Mouse (Mus musculus) liver, embryonic 11.5 days (tissue): ENCODE data around the gene Gm960. TPM values are rescaled to one million over a fixed set of nuclear protein-coding genes. Genes with fewer than 3 reads are reported as not detected.

Source experiments
- ATAC-seq: fragments of 200-750 bp; cut with Nextera tagmentation; replicated peaks from 2 replicates; pipeline ENCODE4 v1.8.0; 2017; ENCODE audit warnings: moderate number of reproducible peaks, mild to moderate bottlenecking, moderate TSS enrichment, moderate library complexity; ENCODE audit not compliant: low FRiP score
- DNase-seq: peaks from one replicate; pipeline ENCODE4 v3.0.0-alpha.2; 2017; ENCODE audit warnings: low spot score
- H3K27ac ChIP-seq: fragments of 300-500 bp; sonication (generic); 2 replicates; pipeline ENCODE4 v1.5.1; 2014; ENCODE audit warnings: mild to moderate bottlenecking, low read depth, low read length, control low read depth
- H3K27me3 ChIP-seq: fragments of 300-500 bp; sonication (generic); replicated peaks from 2 replicates; pipeline ENCODE4 v1.6.1; 2014; ENCODE audit warnings: low read length, mixed read lengths; ENCODE audit not compliant: control insufficient read depth, insufficient read depth
- H3K36me3 ChIP-seq: fragments of 300-500 bp; sonication (generic); 2 replicates; pipeline ENCODE4 v1.6.1; 2014; ENCODE audit warnings: mild to moderate bottlenecking, low read length, moderate library complexity, mixed read lengths; ENCODE audit not compliant: control insufficient read depth, insufficient read depth
- H3K4me1 ChIP-seq: fragments of 300-500 bp; sonication (generic); replicated peaks from 2 replicates; pipeline ENCODE4 v1.6.1; 2014; ENCODE audit warnings: low read length, mixed read lengths; ENCODE audit not compliant: control insufficient read depth, insufficient read depth
- H3K4me2 ChIP-seq: fragments of 300-500 bp; sonication (generic); 2 replicates; pipeline ENCODE4 v1.6.1; 2014; ENCODE audit warnings: mild to moderate bottlenecking, control low read depth, moderate library complexity
- H3K4me3 ChIP-seq: fragments of 300-500 bp; sonication (generic); 2 replicates; pipeline ENCODE4 v1.5.1; 2014; ENCODE audit warnings: low read depth, low read length, control low read depth
- H3K9ac ChIP-seq: fragments of 300-500 bp; sonication (generic); 2 replicates; pipeline ENCODE4 v1.6.1; 2014; ENCODE audit warnings: low read depth, low read length, control low read depth
- H3K9me3 ChIP-seq: fragments of 300-500 bp; sonication (generic); 2 replicates; pipeline ENCODE4 v1.6.1; 2016; ENCODE audit warnings: low read length, inconsistent platforms, mixed read lengths; ENCODE audit not compliant: control insufficient read depth
- WGBS: fragments of 180-500 bp; shearing (Covaris S2); extraction: QIAGEN DNeasy Blood & Tissue Kit; methylation state at CpG from one replicate; pipeline ENCODE4 v1.1.7; 2014; 5-methylcytosine and 5-hydroxymethylcytosine counted together
- polyA plus RNA-seq: library from polyadenylated mRNA; unstranded; fragments of >200 nt; fragmentation: Nextera tagmentation; extraction: Ambion mirVana; gene quantifications from 2 replicates; pipeline ENCODE4 v1.2.1, GENCODE M21; 2014

Gene Gm960
- polyA plus RNA-seq, 1 experiment from 2014 or later = 2.0 TPM

DNA sequence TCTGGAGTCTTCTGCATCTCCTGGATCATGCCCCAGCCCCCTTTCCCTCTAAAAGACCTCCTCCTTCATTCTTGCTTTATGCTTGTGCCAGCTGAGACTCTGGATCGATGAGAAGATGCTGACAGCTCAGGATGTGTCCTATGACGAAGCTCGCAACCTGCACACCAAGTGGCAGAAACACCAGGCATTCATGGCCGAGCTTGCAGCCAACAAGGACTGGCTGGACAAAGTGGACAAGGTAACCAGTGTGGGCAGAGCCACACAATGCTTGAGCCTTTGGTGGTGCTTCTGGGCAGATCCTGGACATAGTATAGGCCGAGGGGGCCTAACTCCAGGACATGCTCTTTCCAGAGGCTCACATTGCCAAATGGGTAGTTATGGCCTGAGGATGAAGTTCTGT, 41.3 kb upstream of the Gm960 start:
- no peak for DNase-seq
- no peak overlapping the region for H3K4me3 ChIP-seq
- no peak overlapping the region for H3K9ac ChIP-seq
- no peaks in the 10 kb centered on the region for H3K9me3 ChIP-seq
- no peak overlapping the region for H3K27ac ChIP-seq
- H3K4me1 ChIP-seq = no peaks in the 10 kb centered on the region
- no peak for ATAC-seq
- no peak overlapping the region for H3K4me2 ChIP-seq
- no peaks in the 10 kb centered on the region for H3K27me3 ChIP-seq
- H3K36me3 ChIP-seq = no peaks in the 10 kb centered on the region
- 88% methylated on average over 5 of the region's 5 CpGs for WGBS

DNA sequence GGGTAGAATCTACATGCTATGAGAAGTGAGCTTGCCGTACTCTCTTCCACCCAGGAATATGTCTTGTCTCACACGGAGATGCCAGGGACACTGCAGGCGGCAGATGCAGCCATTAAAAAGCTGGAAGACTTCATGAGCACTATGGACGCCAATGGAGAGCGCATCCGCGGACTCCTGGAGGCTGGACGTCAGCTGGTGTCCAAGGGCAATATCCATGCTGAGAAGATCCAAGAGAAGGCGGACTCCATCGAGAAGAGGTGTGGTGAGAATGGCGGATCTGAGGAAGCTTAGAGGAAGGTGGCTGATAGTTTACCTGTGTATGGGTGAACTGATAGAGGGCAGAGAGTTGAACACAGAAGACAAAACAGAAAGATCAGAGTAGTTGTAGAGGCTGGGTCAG, 40.6 kb upstream of the Gm960 start:
- DNase-seq (no peak), ATAC-seq (no peak)
- Histone ChIP-seq H3K9me3 (no peaks in the 10 kb centered on the region), H3K9ac (no peak overlapping the region), H3K36me3 (no peaks in the 10 kb centered on the region), H3K4me3 (no peak overlapping the region), H3K27me3 (no peaks in the 10 kb centered on the region), H3K4me2 (no peak overlapping the region), H3K27ac (no peak overlapping the region), H3K4me1 (no peaks in the 10 kb centered on the region)
- WGBS = 92% methylated on average over 11 of the region's 11 CpGs

DNA sequence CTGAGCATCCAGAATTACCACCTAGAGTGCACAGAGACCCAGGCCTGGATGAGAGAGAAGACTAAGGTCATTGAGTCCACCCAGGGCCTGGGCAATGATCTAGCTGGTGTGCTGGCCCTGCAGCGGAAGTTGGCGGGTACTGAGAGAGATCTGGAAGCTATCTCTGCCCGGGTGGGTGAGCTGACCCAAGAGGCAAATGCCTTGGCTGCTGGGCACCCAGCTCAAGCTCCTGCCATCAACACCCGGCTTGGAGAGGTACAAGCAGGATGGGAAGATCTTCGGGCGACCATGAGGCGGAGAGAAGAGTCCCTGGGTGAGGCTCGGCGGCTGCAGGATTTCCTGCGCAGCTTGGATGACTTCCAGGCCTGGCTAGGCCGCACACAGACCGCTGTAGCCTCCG, 39.4 kb upstream of the Gm960 start:
- Histone ChIP-seq H3K36me3 (no peaks in the 10 kb centered on the region), H3K4me1 (no peaks in the 10 kb centered on the region), H3K27me3 (no peaks in the 10 kb centered on the region), H3K9me3 (no peaks in the 10 kb centered on the region), H3K9ac (no peak overlapping the region), H3K4me2 (no peak overlapping the region), H3K27ac (no peak overlapping the region), H3K4me3 (no peak overlapping the region)
- 86% methylated on average over 13 of the region's 13 CpGs for WGBS
- ATAC-seq (no peak), DNase-seq (no peak)

DNA sequence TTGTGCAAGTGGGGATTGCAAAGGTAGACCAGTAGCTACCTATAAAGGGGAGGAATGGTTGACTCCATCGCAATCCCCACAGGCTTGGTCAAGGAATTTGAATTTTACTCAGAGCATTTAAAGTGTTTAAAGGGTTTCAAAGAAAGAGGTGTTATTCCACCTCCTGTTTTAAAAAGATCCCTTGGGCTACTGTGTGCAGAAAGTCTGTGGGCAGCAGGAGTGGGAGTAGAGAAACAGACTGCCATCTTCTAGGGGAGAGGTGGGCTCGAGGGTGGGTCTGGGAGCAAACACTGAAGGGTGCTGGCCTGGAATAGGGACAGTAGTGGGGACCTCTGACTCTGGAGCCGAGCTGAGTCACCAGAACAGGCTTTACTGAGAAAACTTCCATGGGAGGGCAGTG, 34.6 kb upstream of the Gm960 start:
- no peak for ATAC-seq
- Histone ChIP-seq H3K9me3 (no peaks in the 10 kb centered on the region), H3K27ac (no peak overlapping the region), H3K36me3 (no peaks in the 10 kb centered on the region), H3K9ac (no peak overlapping the region), H3K4me2 (no peak overlapping the region), H3K4me1 (no peaks in the 10 kb centered on the region), H3K4me3 (no peak overlapping the region), H3K27me3 (no peaks in the 10 kb centered on the region)
- no peak for DNase-seq
- WGBS = 72% methylated on average over 3 of the region's 3 CpGs

DNA sequence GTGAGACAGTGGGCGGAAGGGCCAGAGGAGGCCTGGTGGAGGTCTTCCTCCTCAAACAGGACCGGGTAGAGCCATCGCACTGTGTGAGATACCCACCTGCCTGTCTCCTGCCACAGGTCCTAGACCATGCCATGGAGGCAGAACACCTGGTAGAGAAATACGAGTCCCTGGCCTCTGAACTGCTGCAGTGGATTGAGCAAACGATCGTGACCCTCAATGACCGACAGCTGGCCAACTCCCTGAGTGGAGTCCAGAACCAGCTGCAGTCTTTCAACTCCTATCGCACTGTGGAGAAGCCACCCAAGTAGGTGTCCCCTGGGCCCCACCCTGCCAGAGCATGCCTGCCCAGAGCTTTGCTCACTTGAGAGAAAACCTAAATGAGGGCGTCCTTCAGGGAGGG, 30.7 kb upstream of the Gm960 start:
- no peak overlapping the region for H3K4me2 ChIP-seq
- H3K27ac ChIP-seq = no peak overlapping the region
- 81% methylated on average over 9 of the region's 9 CpGs for WGBS
- H3K4me3 ChIP-seq = no peak overlapping the region
- no peaks in the 10 kb centered on the region for H3K36me3 ChIP-seq
- ATAC-seq (no peak), DNase-seq (no peak)
- H3K9ac ChIP-seq = no peak overlapping the region
- no peaks in the 10 kb centered on the region for H3K4me1 ChIP-seq
- no peaks in the 10 kb centered on the region for H3K27me3 ChIP-seq
- no peaks in the 10 kb centered on the region for H3K9me3 ChIP-seq

DNA sequence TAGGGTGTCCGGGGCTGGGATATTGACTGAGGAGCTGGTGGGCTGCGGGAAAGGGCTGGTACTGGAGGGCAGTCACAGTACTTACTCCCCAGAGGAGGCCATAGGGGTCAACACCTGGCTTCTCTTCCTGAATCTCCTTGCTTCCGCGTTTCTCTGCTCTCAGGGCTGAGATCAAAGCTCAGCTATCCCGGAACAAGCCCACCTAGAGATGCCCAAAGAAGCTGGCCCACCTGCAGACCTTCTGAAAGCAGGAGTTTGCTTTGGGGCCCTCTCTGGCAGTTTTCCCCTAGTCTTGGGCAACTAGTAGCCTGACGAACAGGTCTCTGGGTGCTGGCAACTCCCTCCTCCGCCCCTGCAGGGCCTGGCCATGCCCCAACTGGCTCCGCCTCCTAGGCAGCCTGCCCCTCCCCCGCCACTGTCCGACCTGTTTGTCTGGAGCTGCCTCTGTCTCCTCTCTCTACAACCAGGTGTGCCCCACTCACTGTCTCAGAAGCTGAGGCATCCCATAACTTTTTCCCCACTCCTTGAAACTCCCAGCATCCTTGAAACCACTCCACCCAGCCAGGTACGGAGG, 22.3 kb upstream of the Gm960 start:
- Histone ChIP-seq H3K9ac (no peak overlapping the region), H3K27me3 (peaks cover 6% of the 10 kb centered on the region), H3K27ac (no peak overlapping the region), H3K4me1 (peaks cover 4% of the 10 kb centered on the region; the same call in 1 of the 2 replicates), H3K9me3 (no peaks in the 10 kb centered on the region), H3K36me3 (no peaks in the 10 kb centered on the region), H3K4me2 (peak overlapping the region; percentile 42), H3K4me3 (no peak overlapping the region)
- DNase-seq (no peak), ATAC-seq (no peak)
- 17% methylated on average over 11 of the region's 11 CpGs for WGBS

DNA sequence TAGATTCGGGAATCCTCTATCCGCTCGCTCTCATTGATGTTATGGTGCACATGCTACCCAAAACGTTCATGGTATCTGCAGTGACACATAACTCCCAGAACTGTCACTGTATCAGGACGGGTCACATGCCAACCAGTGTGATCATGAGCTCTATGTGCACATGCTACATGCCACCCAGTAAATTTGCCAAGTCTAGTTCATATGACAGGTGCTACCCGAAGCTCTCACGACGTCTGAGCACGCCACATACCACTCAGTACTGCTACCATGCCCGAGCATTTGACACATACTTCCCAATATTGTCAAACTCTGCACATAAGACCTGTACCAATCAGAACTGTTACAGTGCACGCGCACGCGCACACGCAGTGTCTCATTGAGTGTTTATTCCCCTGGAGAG, 21.6 kb upstream of the Gm960 start:
- Histone ChIP-seq H3K4me1 (peaks cover 4% of the 10 kb centered on the region; the same call in 1 of the 2 replicates), H3K4me3 (no peak overlapping the region), H3K4me2 (no peak overlapping the region), H3K9me3 (no peaks in the 10 kb centered on the region), H3K27me3 (peaks cover 12% of the 10 kb centered on the region), H3K27ac (no peak overlapping the region), H3K9ac (no peak overlapping the region), H3K36me3 (no peaks in the 10 kb centered on the region)
- 79% methylated on average over 15 of the region's 15 CpGs for WGBS
- ATAC-seq = no peak
- no peak for DNase-seq

DNA sequence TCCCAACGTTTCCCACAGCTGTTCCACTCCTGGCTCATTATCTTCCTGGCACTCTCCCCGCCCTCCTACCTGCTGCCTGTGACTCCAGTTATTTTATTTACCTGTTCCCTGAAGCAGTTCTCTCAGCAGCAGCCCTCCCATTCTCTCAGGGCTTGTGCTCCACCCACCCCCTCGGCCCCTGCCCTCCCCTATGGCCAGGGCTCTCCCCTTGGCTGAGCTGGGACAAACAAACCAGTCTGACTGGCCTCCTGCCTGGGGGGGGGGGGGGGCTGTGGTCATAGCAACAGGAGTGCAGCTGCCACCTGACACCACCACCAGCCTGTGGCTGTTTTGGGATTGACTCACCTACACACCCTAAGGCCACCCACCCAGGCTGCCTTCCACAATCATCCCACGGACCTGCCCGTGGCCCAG, 20.9 kb upstream of the Gm960 start:
- no peak overlapping the region for H3K9ac ChIP-seq
- 35% methylated on average over 5 of the region's 5 CpGs for WGBS
- ATAC-seq = no peak
- DNase-seq = no peak
- H3K9me3 ChIP-seq = no peaks in the 10 kb centered on the region
- peaks cover 4% of the 10 kb centered on the region; the same call in 1 of the 2 replicates for H3K4me1 ChIP-seq
- H3K4me2 ChIP-seq = no peak overlapping the region
- H3K27ac ChIP-seq = no peak overlapping the region
- H3K4me3 ChIP-seq = no peak overlapping the region
- H3K27me3 ChIP-seq = peaks cover 20% of the 10 kb centered on the region
- no peaks in the 10 kb centered on the region for H3K36me3 ChIP-seq

DNA sequence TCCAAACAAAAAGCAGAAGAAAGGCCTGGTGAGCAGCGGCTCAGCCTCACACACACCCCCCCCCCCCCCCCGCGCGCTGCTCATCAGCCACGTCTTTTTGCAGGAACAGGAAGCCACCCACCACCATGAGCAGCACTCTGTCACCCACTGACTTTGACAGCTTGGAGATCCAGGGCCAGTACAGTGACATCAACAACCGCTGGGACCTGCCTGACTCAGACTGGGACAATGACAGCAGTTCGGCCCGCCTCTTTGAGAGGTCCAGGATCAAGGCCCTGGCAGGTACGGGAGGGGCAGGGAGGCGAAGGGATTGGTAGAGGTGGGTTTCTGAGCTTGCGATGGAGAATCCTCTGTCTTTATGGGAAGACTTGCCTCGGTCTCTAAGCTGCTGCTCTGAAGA, 20.2 kb upstream of the Gm960 start:
- Histone ChIP-seq H3K4me3 (no peak overlapping the region), H3K9me3 (no peaks in the 10 kb centered on the region), H3K4me1 (peaks cover 4% of the 10 kb centered on the region; the same call in 1 of the 2 replicates), H3K36me3 (no peaks in the 10 kb centered on the region), H3K27ac (no peak overlapping the region), H3K27me3 (peaks cover 26% of the 10 kb centered on the region), H3K9ac (no peak overlapping the region), H3K4me2 (no peak overlapping the region)
- ATAC-seq (no peak), DNase-seq (no peak)
- 19% methylated on average over 8 of the region's 12 CpGs for WGBS
